Mouse (Mus musculus) splenic B cell, adult 2 months (primary cell): ENCODE data around the gene Kalrn.

Source experiments
- DNase-seq: peaks from one replicate; pipeline ENCODE4 v3.0.0-alpha.2; 2011; ENCODE audit warnings: low read depth, low spot score
- H3K27me3 ChIP-seq: 2 replicates; pipeline ENCODE4 v1.6.1; 2012; ENCODE audit warnings: mild to moderate bottlenecking, low read length, moderate library complexity, mixed read lengths; ENCODE audit not compliant: control insufficient read depth, poor library complexity, insufficient read depth, severe bottlenecking
- H3K36me3 ChIP-seq: 2 replicates; pipeline ENCODE4 v1.6.1; 2012; ENCODE audit warnings: mild to moderate bottlenecking, low read length, moderate library complexity, mixed read lengths; ENCODE audit not compliant: control insufficient read depth, poor library complexity, insufficient read depth, severe bottlenecking

The Kalrn gene

DNA sequence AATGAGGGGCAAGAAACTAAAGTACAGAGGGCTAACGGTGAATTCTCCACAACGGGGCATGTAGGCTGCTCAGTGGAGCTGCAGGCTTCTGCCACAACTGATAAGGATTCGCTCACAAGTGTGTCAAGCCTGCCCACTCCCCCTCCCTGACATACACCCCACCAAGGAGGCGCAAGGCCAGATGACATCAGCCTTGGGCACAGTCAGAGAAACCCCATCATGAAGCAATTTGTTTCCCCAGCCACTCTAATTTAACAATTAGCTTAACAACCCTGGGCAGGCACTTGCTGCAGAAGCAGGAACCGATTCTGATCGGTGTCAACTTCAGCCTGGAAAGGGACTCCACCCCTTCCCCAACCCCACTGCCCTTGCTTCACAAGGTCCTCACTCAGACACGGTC, 38.2 kb downstream of the Kalrn start:
- Histone ChIP-seq H3K27me3 (no peaks in the 10 kb centered on the region), H3K36me3 (no peaks in the 10 kb centered on the region)
- DNase-seq, result no peak

DNA sequence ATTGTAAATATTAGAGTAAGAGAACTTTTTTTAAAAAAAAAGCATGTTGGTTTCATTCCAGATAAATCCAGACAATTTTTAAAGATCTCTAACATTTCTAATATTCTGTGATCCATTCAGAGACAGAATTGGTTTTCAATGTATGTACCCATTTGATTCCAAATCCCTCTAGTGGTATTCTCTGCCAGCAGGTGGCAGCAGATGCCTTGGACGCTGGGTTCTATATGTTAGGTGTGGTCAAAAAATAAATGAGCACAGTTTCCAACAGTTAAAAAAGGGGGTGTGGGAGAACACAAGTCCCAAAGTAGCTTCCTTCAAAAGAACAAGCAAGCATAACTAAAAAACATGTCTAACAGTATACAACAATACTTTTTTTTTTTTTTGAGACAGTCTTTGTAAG, 41.8 kb downstream of the Kalrn start:
- Histone ChIP-seq H3K36me3 (no peaks in the 10 kb centered on the region), H3K27me3 (no peaks in the 10 kb centered on the region)
- DNase-seq, result peak; percentile 5

DNA sequence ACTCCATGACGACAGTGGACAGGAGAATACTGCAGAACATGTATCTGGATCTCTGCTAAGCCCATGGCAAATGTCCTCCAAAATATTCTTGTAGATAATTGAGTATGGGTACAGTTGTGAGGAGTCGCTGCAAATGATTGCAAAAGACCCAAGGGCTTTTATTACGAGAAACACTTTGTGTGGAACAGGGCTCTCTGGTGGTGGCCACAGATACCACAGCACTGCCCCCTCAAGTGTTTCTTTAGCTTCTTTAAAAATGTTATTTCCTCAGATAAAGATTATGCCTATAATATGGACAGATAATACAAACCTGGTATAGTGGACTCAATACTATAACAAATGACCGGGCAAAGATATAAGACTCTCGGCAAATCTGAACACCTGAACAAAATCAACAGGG, 43.3 kb downstream of the Kalrn start:
- Histone ChIP-seq H3K27me3 (no peaks in the 10 kb centered on the region), H3K36me3 (no peaks in the 10 kb centered on the region)
- DNase-seq, result no peak

DNA sequence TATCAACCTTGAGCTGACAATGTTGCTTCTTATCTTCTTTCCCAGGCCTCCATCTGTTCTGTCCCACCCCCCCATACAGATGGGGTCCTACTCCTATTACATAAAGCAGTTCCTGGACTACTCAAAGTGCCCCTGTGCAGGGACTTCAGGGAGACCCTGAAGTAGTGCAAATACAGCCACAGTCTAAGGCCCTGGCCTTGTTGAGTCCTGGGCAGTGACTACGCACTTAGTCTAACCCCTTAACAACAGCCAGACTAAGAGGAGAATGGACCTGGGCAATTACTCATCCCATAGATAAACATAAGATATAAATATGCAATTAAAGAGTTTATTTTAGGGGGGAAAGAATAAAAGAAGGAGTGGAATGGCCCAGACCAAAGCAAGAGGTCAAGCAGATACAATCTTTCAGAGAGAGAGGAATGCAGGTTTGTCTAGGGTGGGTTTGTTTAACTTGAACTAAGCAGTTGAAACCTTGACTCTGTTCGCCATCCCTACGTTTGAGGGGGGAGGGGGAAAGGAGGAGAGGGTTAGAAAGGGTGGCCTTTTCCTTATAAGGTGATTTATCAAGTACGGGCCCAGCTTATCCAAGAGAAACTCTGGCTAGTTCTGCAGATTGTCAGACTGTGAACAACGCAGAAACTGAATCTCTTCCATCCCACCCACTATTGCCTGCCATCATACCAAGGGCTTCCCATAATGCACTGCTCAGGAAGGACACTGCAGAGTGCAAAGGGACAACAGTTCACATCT, 44.9 kb downstream of the Kalrn start:
- no peaks in the 10 kb centered on the region for H3K36me3 ChIP-seq
- no peaks in the 10 kb centered on the region for H3K27me3 ChIP-seq
- no peak for DNase-seq

DNA sequence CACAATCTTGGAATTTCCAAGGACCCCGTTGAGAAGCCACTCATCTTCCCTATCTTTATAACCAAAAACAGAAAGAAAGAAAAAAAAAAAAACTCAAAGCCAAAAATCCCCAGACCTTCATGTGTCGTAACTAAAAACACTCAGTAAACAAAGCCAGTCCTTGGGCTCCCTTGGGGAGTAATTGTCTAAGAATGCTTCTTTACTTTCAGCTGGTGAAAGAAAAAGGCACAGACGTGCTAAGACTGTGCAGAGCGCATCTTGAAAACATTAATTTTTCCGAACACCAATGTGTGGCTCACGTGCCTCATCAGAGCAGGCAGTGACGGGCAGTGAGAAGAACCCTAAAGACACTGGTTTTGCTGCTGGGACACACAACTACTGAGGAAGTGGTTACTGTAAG, 47.0 kb downstream of the Kalrn start:
- no peaks in the 10 kb centered on the region for H3K36me3 ChIP-seq
- DNase-seq, result no peak
- no peaks in the 10 kb centered on the region for H3K27me3 ChIP-seq

DNA sequence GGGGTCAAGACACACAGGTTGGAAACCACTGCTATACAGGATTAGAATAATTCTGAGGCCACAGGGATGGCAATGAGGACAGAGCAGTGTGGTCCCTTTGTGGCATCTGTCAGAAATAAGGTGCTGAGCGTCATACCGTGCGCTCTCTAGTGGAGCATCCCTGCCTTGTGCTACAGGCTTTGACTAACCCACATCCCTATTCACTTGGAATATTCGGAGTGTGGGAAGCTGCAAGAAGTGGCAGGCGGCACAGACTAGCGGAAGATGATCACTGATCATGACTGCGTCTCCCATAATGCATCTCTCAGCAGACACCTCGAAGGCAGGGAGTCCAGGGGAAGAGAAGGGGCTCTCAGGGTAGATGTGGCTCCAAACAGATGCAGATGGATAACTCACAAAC, 47.5 kb downstream of the Kalrn start:
- no peak for DNase-seq
- Histone ChIP-seq H3K36me3 (no peaks in the 10 kb centered on the region), H3K27me3 (no peaks in the 10 kb centered on the region)

DNA sequence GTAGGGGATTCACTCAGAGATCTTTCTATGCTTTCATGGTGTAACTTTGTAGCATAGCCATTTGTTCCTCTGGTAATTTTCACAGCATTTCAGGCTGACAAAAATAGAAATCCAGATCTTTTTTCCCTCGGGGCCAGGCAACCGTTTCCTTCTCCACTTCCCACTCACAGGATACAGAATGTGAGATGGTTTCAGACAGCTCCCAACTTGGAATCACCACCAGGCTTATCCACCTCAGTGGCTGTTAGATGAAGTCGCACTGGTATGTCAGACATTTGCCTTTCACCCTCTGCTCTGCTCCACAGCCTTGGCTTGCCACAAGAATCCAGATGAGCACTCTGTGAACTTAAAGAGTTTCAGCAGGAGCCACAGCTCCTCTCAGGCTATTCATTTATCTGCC, 48.1 kb downstream of the Kalrn start:
- H3K27me3 ChIP-seq, result no peaks in the 10 kb centered on the region
- H3K36me3 ChIP-seq, result no peaks in the 10 kb centered on the region
- no peak for DNase-seq

DNA sequence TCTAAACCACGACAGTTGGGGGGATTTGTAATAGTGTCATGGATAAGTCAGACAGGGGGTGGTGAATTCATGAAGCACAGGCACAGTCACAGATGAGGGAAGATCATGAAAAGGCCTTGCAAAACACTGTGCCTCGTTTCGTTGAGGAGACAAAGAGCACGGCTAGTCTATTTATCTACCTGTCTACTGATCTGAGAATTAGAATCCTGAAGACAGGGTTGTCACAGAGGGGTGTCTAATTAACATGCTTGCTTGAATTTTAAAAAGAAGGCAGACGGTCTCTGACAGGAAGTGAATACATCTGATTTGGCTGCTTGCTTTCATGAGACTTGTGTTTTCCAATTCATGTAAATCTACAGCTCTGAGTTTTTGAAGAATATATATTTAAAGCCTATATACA, 52.3 kb downstream of the Kalrn start:
- H3K36me3 ChIP-seq, result no peaks in the 10 kb centered on the region
- H3K27me3 ChIP-seq, result no peaks in the 10 kb centered on the region
- no peak for DNase-seq

DNA sequence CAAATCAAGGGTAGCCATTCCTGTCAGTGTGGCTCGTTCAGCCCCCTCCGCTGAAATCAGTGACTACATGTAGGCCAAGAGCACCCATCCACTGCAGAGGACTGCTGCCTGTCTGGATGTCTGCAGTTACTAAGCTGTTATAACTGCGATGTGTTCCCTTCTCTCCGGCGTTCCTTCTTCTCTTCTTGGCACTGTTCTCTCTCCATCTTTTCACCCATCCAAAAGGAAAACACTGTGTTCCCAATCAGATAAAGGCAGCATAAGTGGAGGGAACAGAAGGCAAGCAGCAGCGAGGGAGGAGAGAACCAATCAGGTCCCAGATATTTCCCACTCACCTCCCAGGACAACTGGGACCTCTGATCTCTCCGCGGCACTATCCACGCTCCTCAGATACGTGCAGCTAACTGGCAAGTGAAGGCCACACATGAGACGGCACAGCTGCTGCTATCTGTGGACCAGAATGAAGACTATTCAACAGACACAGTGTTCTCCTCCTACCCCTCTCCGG, 56.4 kb downstream of the Kalrn start:
- H3K36me3 ChIP-seq, result no peaks in the 10 kb centered on the region
- no peaks in the 10 kb centered on the region for H3K27me3 ChIP-seq
- no peak for DNase-seq

DNA sequence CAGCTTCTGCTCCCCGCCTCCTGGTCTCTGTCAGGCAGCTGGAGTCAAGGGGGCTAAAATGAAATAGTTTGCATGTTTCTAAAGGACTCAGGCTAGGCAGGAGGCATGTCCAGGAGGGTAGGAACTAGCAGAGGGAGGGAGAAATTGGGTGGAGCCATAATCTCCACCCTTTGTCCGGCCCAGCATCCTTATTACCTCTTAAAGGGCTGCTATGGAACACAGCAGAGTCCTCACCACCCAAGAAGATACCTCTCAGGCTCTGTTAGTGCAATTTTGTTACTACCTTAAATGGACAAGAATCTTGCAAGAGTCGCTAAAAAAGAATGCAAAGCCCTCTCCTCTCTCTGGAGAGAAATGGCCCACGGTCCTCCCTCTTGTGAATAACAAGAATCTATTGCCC, 57.8 kb downstream of the Kalrn start:
- DNase-seq, result no peak
- H3K27me3 ChIP-seq, result no peaks in the 10 kb centered on the region
- no peaks in the 10 kb centered on the region for H3K36me3 ChIP-seq

DNA sequence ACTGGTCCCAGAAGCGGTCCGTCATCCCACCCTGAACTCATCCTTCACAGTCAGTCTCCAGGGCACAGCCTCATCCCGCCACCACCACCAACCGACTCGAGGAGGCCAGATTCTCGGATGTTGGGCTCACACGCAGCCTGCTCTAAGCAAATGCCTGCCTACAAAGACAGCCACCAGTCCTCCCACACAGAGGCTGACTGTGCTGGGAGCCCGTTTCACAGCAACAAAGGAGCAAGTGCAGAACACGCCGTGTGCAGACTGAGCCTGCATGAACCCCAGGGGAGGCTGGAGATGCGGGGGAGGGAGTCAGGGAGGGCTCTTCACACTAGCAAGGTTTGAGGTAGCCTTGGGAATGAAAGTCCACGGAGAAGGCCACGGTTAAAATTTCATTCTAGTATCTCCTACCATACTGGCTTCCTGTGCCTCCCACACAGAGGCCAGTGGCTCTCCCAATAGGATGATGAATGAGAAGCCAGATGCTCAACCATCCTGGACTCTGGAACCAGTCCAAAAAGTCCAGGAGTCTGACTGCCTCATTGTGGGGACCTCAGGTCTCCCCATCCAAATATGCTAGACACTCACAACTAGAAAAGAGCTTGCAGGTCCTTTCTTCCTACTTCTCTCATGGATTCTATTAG, 59.3 kb downstream of the Kalrn start:
- DNase-seq, result no peak
- no peaks in the 10 kb centered on the region for H3K27me3 ChIP-seq
- H3K36me3 ChIP-seq, result no peaks in the 10 kb centered on the region

DNA sequence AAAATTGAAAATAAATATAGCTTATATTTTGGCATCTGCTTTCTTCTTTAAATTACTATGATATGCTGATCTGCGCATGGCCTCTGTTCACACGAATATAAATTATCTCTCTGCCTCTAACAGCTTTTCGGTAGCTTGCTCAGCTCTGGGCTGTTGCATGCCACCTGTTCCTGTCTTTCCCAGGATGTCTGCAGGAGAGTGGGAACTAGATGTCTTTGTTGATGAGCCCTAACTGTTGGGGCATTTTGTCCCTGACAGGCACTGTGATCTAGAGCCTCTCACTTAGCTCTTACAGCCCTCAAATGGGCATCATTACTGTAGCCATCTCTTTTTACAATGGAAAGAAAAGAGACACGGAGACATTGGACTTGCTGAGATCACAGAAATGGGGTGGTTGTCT, 61.0 kb downstream of the Kalrn start:
- no peaks in the 10 kb centered on the region for H3K36me3 ChIP-seq
- DNase-seq, result no peak
- H3K27me3 ChIP-seq, result no peaks in the 10 kb centered on the region

DNA sequence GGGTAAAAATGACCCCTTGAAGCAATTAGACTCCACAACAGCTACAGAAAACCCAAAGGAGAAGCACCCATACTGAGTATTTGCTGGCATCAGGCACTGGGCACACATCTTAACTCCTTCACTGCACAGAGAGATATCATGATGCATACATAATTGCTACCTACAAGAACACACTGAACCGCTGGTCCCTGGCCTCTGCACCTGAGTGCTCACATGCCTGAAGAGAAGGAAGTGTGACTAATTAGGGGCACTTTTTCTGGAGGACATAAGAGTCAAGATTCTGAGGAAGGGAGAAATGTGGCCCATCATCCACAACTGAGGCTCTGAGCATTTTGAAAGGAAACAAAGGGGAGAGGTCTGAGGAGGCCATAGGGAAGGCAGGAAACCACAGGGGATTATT, 65.2 kb downstream of the Kalrn start:
- Histone ChIP-seq H3K27me3 (no peaks in the 10 kb centered on the region), H3K36me3 (no peaks in the 10 kb centered on the region)
- DNase-seq, result no peak

DNA sequence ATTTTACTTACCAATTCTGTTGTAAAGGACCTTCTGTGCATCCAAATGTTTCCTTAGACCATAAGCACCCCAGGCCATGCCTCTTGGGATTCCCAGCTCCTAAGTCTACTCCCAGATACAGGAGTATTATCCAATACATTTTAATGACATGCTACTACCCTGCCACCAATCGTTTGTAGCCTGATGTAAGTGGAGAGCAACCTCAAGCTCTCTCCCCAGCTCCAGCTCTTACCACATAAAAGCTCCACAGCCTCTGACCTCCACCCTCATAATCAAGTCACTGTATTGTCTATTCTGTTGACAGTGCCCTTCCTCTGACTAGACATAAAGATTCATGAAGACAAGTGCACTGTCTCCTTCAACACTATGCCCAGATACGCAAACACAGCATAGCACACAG, 67.3 kb downstream of the Kalrn start:
- Histone ChIP-seq H3K27me3 (no peaks in the 10 kb centered on the region), H3K36me3 (no peaks in the 10 kb centered on the region)
- DNase-seq, result no peak

DNA sequence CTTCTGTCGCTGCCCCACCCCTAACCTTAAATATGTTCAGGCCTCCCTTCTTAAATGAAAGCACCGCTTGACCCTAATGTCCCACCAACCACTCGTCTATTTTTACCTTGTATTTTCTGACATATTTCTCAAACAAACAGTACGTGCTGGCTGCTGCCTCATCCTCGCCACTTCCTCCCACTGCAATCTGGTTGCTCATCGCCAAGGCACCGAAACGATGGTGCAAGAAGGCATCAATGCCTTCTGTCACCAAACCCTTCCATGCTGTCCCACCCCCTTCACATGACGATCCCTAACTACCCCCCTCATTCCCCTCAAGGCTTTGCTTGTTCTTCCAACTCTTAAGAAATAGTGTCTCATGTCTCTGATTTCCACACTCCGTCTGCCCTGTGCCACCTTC, 69.1 kb downstream of the Kalrn start:
- Histone ChIP-seq H3K36me3 (no peaks in the 10 kb centered on the region), H3K27me3 (no peaks in the 10 kb centered on the region)
- DNase-seq, result no peak

DNA sequence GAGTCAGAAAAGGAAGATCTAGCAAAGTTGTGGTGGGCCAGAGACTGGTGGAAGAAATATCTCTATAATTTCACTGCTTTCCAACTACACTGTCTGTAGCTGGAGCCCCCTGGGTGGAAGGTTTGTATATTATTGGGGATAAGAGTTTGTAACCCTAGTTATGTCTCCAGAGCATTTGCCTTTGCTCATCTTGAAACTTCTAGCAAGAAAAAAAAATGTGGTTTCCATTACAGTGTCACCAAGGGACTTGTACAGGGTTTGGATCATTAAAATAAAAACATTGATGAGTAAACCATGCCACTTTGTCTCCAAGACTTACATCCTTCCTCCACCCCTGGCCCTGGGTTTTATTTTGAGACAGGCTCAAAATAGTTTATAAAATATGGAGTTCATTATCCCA, 71.2 kb downstream of the Kalrn start:
- Histone ChIP-seq H3K36me3 (no peaks in the 10 kb centered on the region), H3K27me3 (no peaks in the 10 kb centered on the region)
- no peak for DNase-seq
